Mouse (Mus musculus): Measurements from ENCODE around the gene Tceal5. TPM values are rescaled to one million over a fixed set of nuclear protein-coding genes. Genes with fewer than 3 reads are reported as not detected.

Tceal5 gene
- polyA plus RNA-seq, 1 experiment from 2014 or later, result 5.6 TPM

DNA sequence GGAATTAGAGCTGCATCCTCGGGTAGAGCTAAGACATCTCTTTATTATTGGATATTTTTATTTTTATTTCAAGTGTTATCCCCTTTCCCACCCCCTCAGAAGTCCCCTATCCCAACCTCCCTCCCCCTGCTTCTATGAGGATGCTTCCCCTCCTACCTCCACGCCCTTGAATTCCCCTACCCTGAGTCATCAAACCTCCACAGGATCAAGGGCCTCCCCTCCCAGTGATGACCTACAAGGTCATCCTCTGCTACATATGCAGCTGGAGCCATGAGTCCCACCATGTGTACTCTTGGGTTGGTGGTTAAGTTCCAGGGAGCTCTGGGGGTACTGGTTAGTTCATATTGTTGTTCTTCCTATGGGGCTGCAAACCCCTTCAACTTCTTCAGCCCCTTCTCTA, 9.7 kb upstream of the Tceal5 start:
- H3K27me3 ChIP-seq (replicated peaks; ENCODE audit: low read depth, poor library complexity, severe bottlenecking), result peaks cover 14% of the 10 kb centered on the region; the same call in 1 of the 2 replicates
- no peaks in the 10 kb centered on the region for H3K9me3 ChIP-seq
- H3K36me3 ChIP-seq (replicated peaks), result no peaks in the 10 kb centered on the region
- WGBS, result 88% methylated on average over 2 of the region's 2 CpGs
- H3K4me1 ChIP-seq, result 0 out of 2 replicates have a peak, but pooled peaks cover 5% of the 10 kb centered on the region
- no peak overlapping the region for H3K4me3 ChIP-seq
- DNase-seq (ENCODE audit: low spot score), result no peak
- H3K27ac ChIP-seq (replicated peaks), result no peak overlapping the region

- Histone ChIP-seq H3K27me3 (replicated peaks; ENCODE audit: low read depth, poor library complexity, severe bottlenecking) (peaks cover 39% of the 10 kb centered on the region), H3K9me3 (no peaks in the 10 kb centered on the region), H3K27ac (replicated peaks) (no peak overlapping the region), H3K36me3 (replicated peaks) (no peaks in the 10 kb centered on the region), H3K4me1 (peaks cover 5% of the 10 kb centered on the region), H3K4me3 (no peak overlapping the region)
- 81% methylated on average over 6 of the region's 6 CpGs for WGBS
- no peak for DNase-seq (ENCODE audit: low spot score)
These were observed 730 bp upstream of the Tceal5 start for GRCm38 (mm10) chrX:136204406-136204805.

DNA sequence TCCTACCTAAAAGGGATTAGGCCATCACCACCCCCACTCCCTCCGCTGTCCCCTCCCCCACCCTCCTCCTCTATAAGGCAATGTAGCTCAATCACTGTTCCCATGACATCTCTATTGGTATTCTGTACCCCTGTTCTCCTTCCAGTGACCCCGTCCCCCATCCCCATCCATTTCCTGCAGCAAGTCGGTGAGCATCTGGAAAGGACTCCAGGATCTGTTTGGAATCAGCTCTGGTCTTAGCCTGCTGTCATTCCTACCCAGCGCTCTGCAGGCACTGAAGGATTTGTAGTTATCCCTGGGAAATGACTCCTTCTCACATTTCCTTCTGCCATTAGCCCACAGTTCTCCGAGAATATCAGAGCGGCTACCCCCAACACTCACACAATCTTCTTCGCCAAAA, 419 bp downstream of the Tceal5 start:
- DNase-seq (ENCODE audit: low spot score), result no peak
- H3K9me3 ChIP-seq, result no peaks in the 10 kb centered on the region
- WGBS, result 15% methylated on average over 7 of the region's 7 CpGs
- peak overlapping the region; percentile 44 for H3K27ac ChIP-seq (replicated peaks)
- no peaks in the 10 kb centered on the region for H3K36me3 ChIP-seq (replicated peaks)
- H3K4me1 ChIP-seq, result peaks cover 5% of the 10 kb centered on the region
- peaks cover 39% of the 10 kb centered on the region for H3K27me3 ChIP-seq (replicated peaks; ENCODE audit: low read depth, poor library complexity, severe bottlenecking)
- H3K4me3 ChIP-seq, result peak overlapping the region; percentile 57

- H3K4me3 ChIP-seq, result no peak overlapping the region
- peak; percentile 35 for DNase-seq (ENCODE audit: low spot score)
- H3K9me3 ChIP-seq, result no peaks in the 10 kb centered on the region
- no peaks in the 10 kb centered on the region for H3K36me3 ChIP-seq (replicated peaks)
- no peaks in the 10 kb centered on the region for H3K4me1 ChIP-seq
- H3K27me3 ChIP-seq (replicated peaks; ENCODE audit: low read depth, poor library complexity, severe bottlenecking), result peaks cover 23% of the 10 kb centered on the region
- no peak overlapping the region for H3K27ac ChIP-seq (replicated peaks)
- WGBS, result 57% methylated on average over 1 of the region's 1 CpGs
These were observed 6.8 kb downstream of the Tceal5 start for GRCm38 (mm10) chrX:136196873-136197272.

DNA sequence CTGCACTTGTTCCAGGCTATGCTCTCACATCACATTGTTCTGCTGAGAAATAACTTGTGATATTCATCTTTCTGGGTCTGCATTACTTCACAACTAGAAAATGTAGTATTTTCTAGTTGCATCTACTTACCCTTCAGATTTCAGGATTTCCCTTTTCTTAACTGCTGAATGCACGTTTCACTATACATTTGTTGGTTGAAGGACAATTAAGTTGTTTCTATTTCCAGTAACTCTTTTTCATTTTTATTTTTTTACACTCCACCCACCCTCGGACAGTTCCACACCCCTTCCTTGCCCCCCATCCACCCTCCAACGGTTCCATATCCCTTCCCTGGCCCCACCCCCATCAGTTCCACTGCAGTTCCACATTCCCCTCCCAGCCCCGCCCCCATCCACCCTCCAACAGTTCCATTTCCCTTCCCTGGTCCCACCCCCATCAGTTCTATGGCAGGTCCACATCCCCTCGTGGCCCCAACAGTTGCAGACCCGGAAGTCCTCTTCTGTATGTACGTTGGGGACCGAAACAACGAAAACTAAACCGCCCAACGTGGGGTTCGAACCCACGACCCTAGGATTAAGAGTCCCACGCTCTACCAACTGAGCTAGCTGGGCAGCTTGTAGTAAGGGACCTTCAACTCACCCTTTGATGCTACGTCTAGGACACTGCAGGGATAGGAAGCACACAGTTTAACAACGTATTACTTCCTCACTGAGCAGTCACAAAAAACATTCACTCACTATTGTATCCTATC, 8.3 kb downstream of the Tceal5 start:
- H3K4me3 ChIP-seq, result no peak overlapping the region
- no peaks in the 10 kb centered on the region for H3K36me3 ChIP-seq (replicated peaks)
- DNase-seq (ENCODE audit: low spot score), result no peak
- 80% methylated on average over 16 of the region's 16 CpGs for WGBS
- H3K27me3 ChIP-seq (replicated peaks; ENCODE audit: low read depth, poor library complexity, severe bottlenecking), result peaks cover 13% of the 10 kb centered on the region
- no peaks in the 10 kb centered on the region for H3K9me3 ChIP-seq
- no peaks in the 10 kb centered on the region for H3K4me1 ChIP-seq
- no peak overlapping the region for H3K27ac ChIP-seq (replicated peaks)

DNA sequence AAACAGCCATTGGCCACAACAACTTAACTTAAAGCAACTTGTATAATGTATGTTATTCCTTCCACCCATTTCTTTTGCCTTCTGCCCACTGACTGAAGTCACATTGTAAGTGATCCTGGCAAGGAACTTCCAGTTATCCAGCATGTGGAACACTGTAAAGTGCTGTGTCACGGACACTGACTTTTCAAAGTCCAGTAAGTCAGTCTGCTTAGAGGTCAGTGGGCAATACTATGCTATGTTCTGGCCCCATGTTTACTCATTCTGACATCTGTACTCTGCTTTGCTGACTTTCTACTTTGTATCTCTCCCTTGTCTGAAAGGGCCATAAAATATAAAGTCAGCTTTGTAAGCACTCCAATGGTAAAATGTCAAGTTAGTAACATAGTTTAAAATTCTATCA, 20.6 kb downstream of the Tceal5 start:
- Histone ChIP-seq H3K27ac (replicated peaks) (no peak overlapping the region), H3K36me3 (replicated peaks) (no peaks in the 10 kb centered on the region), H3K9me3 (no peaks in the 10 kb centered on the region), H3K27me3 (replicated peaks; ENCODE audit: low read depth, poor library complexity, severe bottlenecking) (peaks cover 39% of the 10 kb centered on the region), H3K4me1 (peaks cover 7% of the 10 kb centered on the region), H3K4me3 (no peak overlapping the region)
- no peak for DNase-seq (ENCODE audit: low spot score)
- 90% methylated on average over 1 of the region's 1 CpGs for WGBS

DNA sequence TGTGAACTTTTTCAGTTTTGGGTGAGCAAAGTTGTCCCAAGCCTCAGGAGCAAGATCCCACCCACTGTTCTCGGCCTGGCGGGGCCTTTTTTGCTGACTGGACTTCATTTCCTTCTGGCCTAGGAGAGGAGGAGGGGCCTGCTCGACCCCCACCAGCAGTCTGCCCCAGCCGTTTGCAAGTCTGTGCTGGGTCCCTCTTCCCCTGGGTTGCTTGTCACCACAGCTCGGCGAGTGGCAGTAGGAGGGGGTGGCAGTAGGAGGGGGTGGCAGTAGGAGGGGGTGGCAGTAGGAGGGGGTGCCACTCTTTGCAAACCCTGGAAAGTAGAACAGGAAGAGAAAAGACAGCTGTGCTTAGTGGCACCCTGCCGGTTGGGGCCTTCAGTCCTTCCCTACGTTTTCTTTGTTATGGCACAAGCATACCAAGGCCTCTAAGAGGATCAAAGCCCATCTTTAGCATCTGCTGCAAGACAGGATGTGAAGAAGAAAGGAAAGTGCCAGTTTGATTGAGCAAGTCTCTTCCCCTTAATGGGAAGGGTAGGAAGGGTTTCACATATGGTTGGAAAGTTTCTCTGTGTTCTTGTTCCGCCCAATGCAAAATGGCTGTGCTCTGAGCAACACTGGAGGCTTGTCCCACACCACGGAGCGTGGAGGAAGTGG, 22.7 kb downstream of the Tceal5 start:
- peak; percentile 41 for DNase-seq (ENCODE audit: low spot score)
- Histone ChIP-seq H3K4me3 (0 out of 2 replicates have a peak overlapping the region, but pooled peaks have one; percentile 16), H3K27ac (replicated peaks) (peak overlapping the region; percentile 76), H3K36me3 (replicated peaks) (no peaks in the 10 kb centered on the region), H3K4me1 (peaks cover 7% of the 10 kb centered on the region), H3K27me3 (replicated peaks; ENCODE audit: low read depth, poor library complexity, severe bottlenecking) (peaks cover 58% of the 10 kb centered on the region), H3K9me3 (no peaks in the 10 kb centered on the region)
- 21% methylated on average over 11 of the region's 11 CpGs for WGBS

DNA sequence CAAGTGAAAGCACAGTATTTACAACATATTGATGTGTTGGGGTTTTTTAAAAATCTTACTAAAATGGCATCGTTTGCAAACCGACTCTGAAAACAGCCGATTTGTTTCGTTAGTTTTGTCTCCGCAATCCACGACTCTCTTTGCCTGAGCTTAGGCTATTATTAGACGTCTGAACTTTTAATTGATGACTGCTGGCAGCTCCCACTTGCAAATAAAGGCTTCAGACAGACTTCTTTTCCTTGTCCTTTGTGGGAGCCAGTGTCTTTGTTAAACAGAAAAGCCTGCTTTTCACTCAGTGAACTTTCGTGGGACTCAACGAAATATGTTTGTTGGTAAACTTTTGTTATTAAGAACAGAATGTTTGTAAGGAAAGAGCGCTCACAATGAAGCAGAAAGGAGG, 30.9 kb downstream of the Tceal5 start:
- peak overlapping the region; percentile 67 for H3K4me3 ChIP-seq
- WGBS, result 26% methylated on average over 10 of the region's 10 CpGs
- H3K27me3 ChIP-seq (replicated peaks; ENCODE audit: low read depth, poor library complexity, severe bottlenecking), result peaks cover 60% of the 10 kb centered on the region
- peak; percentile 7 for DNase-seq (ENCODE audit: low spot score)
- peaks cover 3% of the 10 kb centered on the region for H3K4me1 ChIP-seq
- no peaks in the 10 kb centered on the region for H3K9me3 ChIP-seq
- H3K36me3 ChIP-seq (replicated peaks), result peaks cover 11% of the 10 kb centered on the region
- H3K27ac ChIP-seq (replicated peaks), result peak overlapping the region; percentile 89

GRCm38 (mm10) chrX:136172118-136172551, 31.5 kb downstream of the Tceal5 start, which contains the start of gene Tceal8:
Gene Tceal8 (minus strand): TSS chrX:136172342.
- peak within 1 kb of the TSS; percentile 67 for H3K4me3 ChIP-seq
- H3K27me3 ChIP-seq (replicated peaks; ENCODE audit: low read depth, poor library complexity, severe bottlenecking), result peaks cover 54% of the 10 kb centered on the region
- H3K9me3 ChIP-seq, result no peaks in the 10 kb centered on the region
- peaks cover 3% of the 10 kb centered on the region for H3K4me1 ChIP-seq
- H3K27ac ChIP-seq (replicated peaks), result peak within 1 kb of the TSS; percentile 89
- 17% methylated on average over 10 of the region's 10 CpGs for WGBS
- peak; percentile 84 for DNase-seq (ENCODE audit: low spot score)
- H3K36me3 ChIP-seq (replicated peaks), result peaks cover 11% of the 10 kb centered on the region

GRCm38 (mm10) chrX:136171189-136172117, 32.2 kb downstream of the Tceal5 start:
- DNase-seq (ENCODE audit: low spot score), result peak; percentile 82
- Histone ChIP-seq H3K27me3 (replicated peaks; ENCODE audit: low read depth, poor library complexity, severe bottlenecking) (peaks cover 48% of the 10 kb centered on the region), H3K36me3 (replicated peaks) (peaks cover 11% of the 10 kb centered on the region), H3K9me3 (no peaks in the 10 kb centered on the region), H3K4me1 (peaks cover 3% of the 10 kb centered on the region), H3K4me3 (peak overlapping the region; percentile 67), H3K27ac (replicated peaks) (peak overlapping the region; percentile 89)
- WGBS, result 16% methylated on average over 24 of the region's 24 CpGs

DNA sequence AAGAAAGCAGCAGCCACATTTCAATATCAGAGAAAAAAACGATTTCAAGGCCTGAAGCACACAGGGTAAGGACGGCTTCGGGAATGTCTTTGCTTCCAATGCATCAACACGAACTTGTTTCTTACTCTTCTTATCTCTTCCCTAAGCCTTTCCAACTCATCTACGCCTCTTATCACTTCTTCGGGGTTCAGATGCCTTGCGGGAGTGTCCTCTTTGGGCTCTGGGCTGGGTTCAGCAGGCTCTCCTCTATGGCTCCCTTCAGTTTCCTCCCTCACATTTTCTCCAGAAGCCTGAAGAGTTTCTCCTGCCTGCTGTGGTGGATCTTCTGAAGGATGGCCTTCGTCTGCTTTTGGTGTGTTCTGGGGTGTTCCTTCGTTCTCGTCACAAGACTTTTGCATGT, 33.1 kb downstream of the Tceal5 start:
- Histone ChIP-seq H3K27me3 (replicated peaks; ENCODE audit: low read depth, poor library complexity, severe bottlenecking) (peaks cover 41% of the 10 kb centered on the region), H3K9me3 (no peaks in the 10 kb centered on the region), H3K4me3 (peak overlapping the region; percentile 67), H3K27ac (replicated peaks) (peak overlapping the region; percentile 89), H3K4me1 (peaks cover 3% of the 10 kb centered on the region), H3K36me3 (replicated peaks) (peaks cover 11% of the 10 kb centered on the region)
- DNase-seq (ENCODE audit: low spot score), result no peak
- 70% methylated on average over 10 of the region's 10 CpGs for WGBS
